Mouse (Mus musculus) liver, adult 2 months (tissue): ENCODE data around the gene Gm813. TPM values are rescaled to one million over a fixed set of nuclear protein-coding genes. Genes with fewer than 3 reads are reported as not detected.

Source experiments
- DNase-seq: peaks from one replicate; pipeline ENCODE4 v3.0.0-alpha.2; 2011; ENCODE audit warnings: low read depth, low spot score; ENCODE audit errors: extremely low read depth
- H3K27ac ChIP-seq: fragments of 200-500 bp; replicated peaks from 2 replicates; pipeline ENCODE4 v1.5.1; 2012; ENCODE audit warnings: low read depth, mild to moderate bottlenecking, control low read depth, inconsistent platforms, low read length; ENCODE audit not compliant: insufficient read depth
- H3K27me3 ChIP-seq: fragments of 200-500 bp; 2 replicates; pipeline ENCODE4 v1.6.1; 2012; ENCODE audit warnings: mild to moderate bottlenecking, moderate library complexity, low read length, inconsistent platforms; ENCODE audit not compliant: control insufficient read depth, insufficient read depth
- H3K36me3 ChIP-seq: fragments of 200-500 bp; 2 replicates; pipeline ENCODE4 v1.6.1; 2012; ENCODE audit warnings: low read length, inconsistent platforms; ENCODE audit not compliant: control insufficient read depth, insufficient read depth
- H3K4me1 ChIP-seq: fragments of 200-500 bp; 2 replicates; pipeline ENCODE4 v1.6.1; 2011; ENCODE audit warnings: low read length; ENCODE audit not compliant: control insufficient read depth, insufficient read depth
- H3K4me3 ChIP-seq: fragments of 200-500 bp; 2 replicates; pipeline ENCODE4 v1.5.1; 2011; ENCODE audit warnings: low read depth, mild to moderate bottlenecking, control low read depth, low read length, moderate library complexity; ENCODE audit not compliant: insufficient read depth
- H3K79me2 ChIP-seq: fragments of 200-500 bp; 2 replicates; pipeline ENCODE4 v1.6.1; 2012; ENCODE audit warnings: inconsistent platforms, mild to moderate bottlenecking, low read length, moderate library complexity; ENCODE audit not compliant: control insufficient read depth, insufficient read depth
- H3K9ac ChIP-seq: fragments of 200-500 bp; 2 replicates; pipeline ENCODE4 v1.6.1; 2012; ENCODE audit warnings: low read depth, mild to moderate bottlenecking, control low read depth, inconsistent platforms, low read length
- CTCF ChIP-seq: fragments of 200-500 bp; IDR thresholded peaks from 2 replicates; pipeline ENCODE4 v1.5.1; 2011; ENCODE audit warnings: low read depth, low read length, control low read depth
- POLR2A ChIP-seq: fragments of 200-500 bp; IDR thresholded peaks from 2 replicates; pipeline ENCODE4 v1.6.1; 2011; ENCODE audit warnings: low read length, control low read depth; ENCODE audit not compliant: insufficient read depth; ENCODE audit errors: extremely low read depth
- polyA plus RNA-seq: library from polyadenylated mRNA; depleted of rRNA; stranded (reverse); fragments of >200 nt; gene quantifications from 2 replicates; pipeline ENCODE4 v1.2.3, GENCODE M21; 2012; rRNA removed
- total RNA-seq: library from RNA; depleted of rRNA; stranded (reverse); fragments of >200 nt; gene quantifications from 2 replicates; pipeline ENCODE4 v1.2.3, GENCODE M21; 2014; rRNA removed

Gene Gm813
- total and polyA plus RNA-seq, 2 experiments: not detected

- Histone ChIP-seq H3K27me3 (no peaks in the 10 kb centered on the region), H3K36me3 (no peaks in the 10 kb centered on the region), H3K79me2 (no peaks in the 10 kb centered on the region), H3K4me1 (no peaks in the 10 kb centered on the region), H3K9ac (no peak overlapping the region), H3K4me3 (no peak overlapping the region), H3K27ac (no peak overlapping the region)
- TF ChIP-seq POLR2A (no peak), CTCF (no peak)
- no peak for DNase-seq
These were observed 46.0 kb downstream of the Gm813 start for GRCm38 (mm10) chr16:58570694-58571264.

Other genes starting within 250 kb of the Gm813 start
- 1.9 and 2.7 TPM in 2 replicates for gene Dcbld2, start 208.5 kb downstream of the Gm813 start, total RNA-seq
- 1.1 and 1.3 TPM in 2 replicates for gene Dcbld2, start 208.5 kb downstream of the Gm813 start, polyA plus RNA-seq
- 3.2 and 4.8 TPM in 2 replicates for gene St3gal6, start 92.7 kb downstream of the Gm813 start, total RNA-seq
- gene St3gal6, start 92.7 kb downstream of the Gm813 start, polyA plus RNA-seq: 5.1 and 6.2 TPM in 2 replicates
- not detected in 2 replicates for gene E330017A01Rik, start 21.8 kb upstream of the Gm813 start, total RNA-seq
- not detected in 2 replicates for gene E330017A01Rik, start 21.8 kb upstream of the Gm813 start, polyA plus RNA-seq
- gene Cpox, start 53.3 kb upstream of the Gm813 start, total RNA-seq: 59.9 and 68.1 TPM in 2 replicates
- gene Cpox, start 53.3 kb upstream of the Gm813 start, polyA plus RNA-seq: 65.0 and 75.2 TPM in 2 replicates
- gene Gpr15, start 102.1 kb upstream of the Gm813 start, total RNA-seq: not detected in 2 replicates
- gene Gpr15, start 102.1 kb upstream of the Gm813 start, polyA plus RNA-seq: 0.10 TPM in 1 of 2 replicates, not detected in the other
- 8.4 and 9.1 TPM in 2 replicates for gene Cldnd1, start 110.9 kb upstream of the Gm813 start, total RNA-seq
- gene Cldnd1, start 110.9 kb upstream of the Gm813 start, polyA plus RNA-seq: 30.5 and 32.3 TPM in 2 replicates
- gene Olfr172, start 146.2 kb upstream of the Gm813 start, total RNA-seq: not detected in 2 replicates
- not detected in 2 replicates for gene Olfr172, start 146.2 kb upstream of the Gm813 start, polyA plus RNA-seq
- not detected in 2 replicates for gene Olfr173, start 183.3 kb upstream of the Gm813 start, total RNA-seq
- not detected in 2 replicates for gene Olfr173, start 183.3 kb upstream of the Gm813 start, polyA plus RNA-seq
- not detected in 2 replicates for gene Olfr175-ps1, start 209.8 kb upstream of the Gm813 start, total RNA-seq
- gene Olfr175-ps1, start 209.8 kb upstream of the Gm813 start, polyA plus RNA-seq: not detected in 2 replicates